ENCODE assay signal across 17 mouse cellular contexts in the genomic region with DNA sequence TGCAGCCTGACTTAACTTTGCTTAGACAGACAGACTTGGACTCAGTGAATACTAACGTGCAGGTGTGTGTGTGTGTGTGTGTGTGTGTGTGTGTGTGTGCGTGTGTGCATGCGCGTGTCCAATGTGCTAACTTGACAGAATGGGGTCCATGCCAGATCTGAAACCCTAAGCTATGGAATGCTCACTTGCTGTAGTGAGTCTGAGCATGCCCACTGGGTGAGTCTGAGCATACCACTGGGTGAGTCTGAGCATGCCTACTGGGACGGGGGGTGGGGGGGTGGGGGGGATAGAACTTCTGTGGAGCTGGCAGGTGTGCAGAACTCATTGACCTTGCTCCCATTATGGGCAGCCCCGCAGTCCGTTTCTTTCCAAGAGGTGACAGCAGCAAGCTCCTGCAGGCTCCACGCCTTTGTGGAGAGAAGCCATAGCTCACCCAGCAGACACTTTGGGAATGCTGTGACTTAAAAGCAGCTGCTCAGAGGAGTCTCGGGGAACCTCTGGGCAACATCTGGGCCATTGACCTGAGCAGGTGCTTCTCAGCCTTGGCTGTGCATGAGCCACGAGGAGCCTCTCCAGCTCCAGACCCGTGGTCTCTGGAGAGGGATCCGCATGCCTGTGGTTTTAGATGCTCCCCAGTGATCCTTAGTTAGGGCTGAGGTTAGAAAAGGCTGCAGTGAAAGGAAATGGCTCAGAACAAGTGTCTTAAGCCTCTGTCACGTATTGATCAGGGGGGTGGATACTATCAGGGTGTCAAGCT. TPM values are rescaled to one million over a fixed set of nuclear protein-coding genes. Genes with fewer than 3 reads are reported as not detected.
DNase-seq lines count a peak whose midpoint lies in the region; ATAC-seq and TF ChIP-seq lines count a peak whose summit lies in the region.
"Had no signal": no experiment of that assay in that cellular context is flagged by ENCODE, and none has a peak within 500 bp of the region (broad histone marks: within the 10 kb centered on the region; RNA-seq: fewer than 3 reads in every experiment).

No protein-coding gene starts in this region.

- WGBS in liver, embryonic 15.5 days (ENCODE audit: insufficient replicate concordance): 70% methylated on average over 13 of the region's 13 CpGs

- peak overlapping the region; percentile 74 for H3K27ac ChIP-seq in gastrocnemius, adult 2 months
- H3K27ac ChIP-seq in layer of hippocampus, adult 2 months: peak overlapping the region; percentile 91
- H3K27ac ChIP-seq in liver, embryonic 15.5 days (replicated peaks): peak overlapping the region; percentile 98
- H3K27ac ChIP-seq: hindbrain, embryonic 15.5 days; neural tube, embryonic 15.5 days had no signal

- ATAC-seq in liver, embryonic 15.5 days (ENCODE audit: insufficient read depth): no peak
- ATAC-seq in frontal cortex, adult (ENCODE audit: low TSS enrichment): no peak
- ATAC-seq: intestine, postnatal 0 days had no signal

- intact Hi-C loops in gastrocnemius, adult 2 months (cut with DNase I): no loop called here

- TF ChIP-seq CTCF in gastrocnemius, adult 2 months (IDR thresholded peaks at IDR 0.05): no peak
- TF ChIP-seq CTCF in layer of hippocampus, adult 2 months (conservative IDR thresholded peaks at IDR 0.05): no peak
- no peak for TF ChIP-seq CTCF in C2C12 (IDR thresholded peaks at IDR 0.05; ENCODE audit: control insufficient read depth, insufficient read depth, insufficient read length)

- H3K4me3 ChIP-seq in gastrocnemius, adult 2 months: no peak overlapping the region
- no peak overlapping the region for H3K4me3 ChIP-seq in layer of hippocampus, adult 2 months
- H3K4me3 ChIP-seq in C2C12 (ENCODE audit: insufficient read depth, poor library complexity, severe bottlenecking): no peak overlapping the region
- H3K4me3 ChIP-seq in liver, embryonic 15.5 days (replicated peaks): no peak overlapping the region
- H3K4me3 ChIP-seq: hindbrain, embryonic 15.5 days; neural tube, embryonic 15.5 days had no signal

- no peaks in the 10 kb centered on the region for H3K36me3 ChIP-seq in C2C12 (ENCODE audit: control insufficient read depth, insufficient read depth)
- peaks cover 49% of the 10 kb centered on the region for H3K36me3 ChIP-seq in liver, embryonic 15.5 days (replicated peaks)
- H3K36me3 ChIP-seq: hindbrain, embryonic 15.5 days; neural tube, embryonic 15.5 days had no signal

- H3K27me3 ChIP-seq in C2C12 (ENCODE audit: control insufficient read depth, insufficient read depth, insufficient read length): no peaks in the 10 kb centered on the region
- H3K27me3 ChIP-seq in liver, embryonic 15.5 days: no peaks in the 10 kb centered on the region; the same call in 1 of the 2 replicates
- H3K27me3 ChIP-seq: hindbrain, embryonic 15.5 days; neural tube, embryonic 15.5 days had no signal

- no peaks in the 10 kb centered on the region for H3K79me2 ChIP-seq in C2C12 (ENCODE audit: control insufficient read depth, insufficient read depth)

- H3K79me3 ChIP-seq in C2C12 (ENCODE audit: low read depth): no peaks in the 10 kb centered on the region

- H3K4me1 ChIP-seq in liver, embryonic 15.5 days (replicated peaks): peaks cover 82% of the 10 kb centered on the region

- H3ac ChIP-seq in C2C12 (ENCODE audit: control insufficient read depth, insufficient read length, low read depth): no peak overlapping the region

- no peak overlapping the region for H3K9ac ChIP-seq in liver, embryonic 15.5 days
- H3K9ac ChIP-seq: hindbrain, embryonic 15.5 days; neural tube, embryonic 15.5 days had no signal

- no peak for DNase-seq in gastrocnemius, adult 2 months
- DNase-seq in gastrocnemius, postnatal 25 days: no peak
- DNase-seq in layer of hippocampus, adult 2 months (ENCODE audit: low spot score in 2 of 2): no peak
- DNase-seq in layer of hippocampus, postnatal 10 days (ENCODE audit: low spot score in 2 of 2): no peak
- DNase-seq in thymus, postnatal 4 days: no peak
- DNase-seq: cerebellum, postnatal 36 days; kidney, postnatal 36 days; left cerebral cortex, postnatal 4 days; lung, postnatal 14 days; right cerebral cortex, postnatal 4 days; thymus, adult 2 months had no signal

- H3K9me3 ChIP-seq in liver, embryonic 15.5 days (replicated peaks): no peaks in the 10 kb centered on the region
- H3K9me3 ChIP-seq: hindbrain, embryonic 15.5 days; neural tube, embryonic 15.5 days had no signal

- H3K4me2 ChIP-seq in liver, embryonic 15.5 days: no peak overlapping the region
- H3K4me2 ChIP-seq: hindbrain, embryonic 15.5 days; neural tube, embryonic 15.5 days had no signal

TF ChIP-seq in C2C12, 6 proteins besides CTCF, POLR2A, EP300 and RAD21:
- TF ChIP-seq MAX (IDR thresholded peaks at IDR 0.05) (peak; percentile 79), CEBPB (IDR thresholded peaks at IDR 0.05; ENCODE audit: low read depth) (no peak), MYOD1 (IDR thresholded peaks at IDR 0.05; ENCODE audit: control insufficient read depth, insufficient read length, low read depth) (peak; percentile 94)

RNA-seq across cellular contexts. Expression of a gene that starts 38.4 kb away (rescaled TPM):
- 10 to 100 TPM; 22.5 to 46.8 TPM for total RNA-seq in gastrocnemius, adult 2 months (2021)
- total RNA-seq in gastrocnemius, postnatal 25 days (2021): 10 to 100 TPM; 40.0 to 47.5 TPM
- 100 to 1,000 TPM; 178 to 182 TPM for total RNA-seq in layer of hippocampus, adult 2 months (2021)
- 100 to 1,000 TPM; 120 to 129 TPM for total RNA-seq in layer of hippocampus, postnatal 10 days (2021)
- 1.3 TPM for polyA plus RNA-seq in C2C12 (2012; fragmentation: generic; extraction: Trizol)
- polyA plus RNA-seq in liver, embryonic 15.5 days (2015; fragmentation: Nextera tagmentation; extraction: Ambion mirVana): 69.7 and 71.6 TPM in 2 replicates
